Comparison of ENCODE assay signal across 8 mouse cellular contexts in the genomic region with DNA sequence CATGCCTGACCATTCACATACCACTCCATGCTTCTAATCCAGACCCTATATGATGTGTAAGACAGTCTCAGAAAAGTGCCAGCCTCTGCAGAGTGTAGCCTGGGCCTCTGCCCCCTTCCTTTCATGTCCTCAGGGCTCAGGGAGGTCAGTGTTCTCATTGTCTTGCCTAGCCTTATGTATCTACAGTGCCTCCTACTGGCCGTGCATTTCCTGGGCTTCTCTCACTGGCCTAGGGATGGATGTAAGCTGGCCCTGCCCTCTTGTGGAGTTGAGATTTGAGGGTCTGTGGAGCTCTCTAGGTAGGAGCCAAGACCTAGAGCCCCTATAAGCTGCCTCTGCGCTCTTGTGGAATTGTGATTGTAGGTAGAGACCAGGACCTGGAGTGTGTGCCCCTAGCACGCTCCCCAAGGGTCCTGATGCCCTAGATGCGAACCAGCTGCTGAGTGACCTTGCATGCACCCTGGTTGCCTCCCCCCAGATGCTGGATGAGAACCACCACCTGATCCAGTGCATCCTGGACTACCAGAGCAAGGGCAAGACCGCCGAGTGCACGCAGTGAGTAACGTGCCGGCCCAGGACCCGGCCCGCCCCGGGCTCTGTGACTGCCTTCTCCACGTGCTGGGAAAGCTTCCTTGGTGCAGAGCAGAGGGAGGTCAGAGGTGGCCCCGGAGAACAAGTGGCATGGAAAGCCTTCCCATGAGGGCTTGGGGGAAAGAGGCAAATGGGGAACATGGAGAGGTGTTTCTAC. TPM values are rescaled to one million over a fixed set of nuclear protein-coding genes. Genes with fewer than 3 reads are reported as not detected.
DNase-seq lines count a peak whose midpoint lies in the region; TF ChIP-seq lines count a peak whose summit lies in the region.

No protein-coding gene starts in this region.

- 92% methylated on average over 14 of the region's 14 CpGs for WGBS in heart, adult 2 months
- WGBS in thymus, adult 2 months = 95% methylated on average over 14 of the region's 14 CpGs

- H3K4me1 ChIP-seq in heart, adult 2 months (ENCODE audit: control insufficient read depth, insufficient read depth, low read length) = no peaks in the 10 kb centered on the region
- peaks cover 3% of the 10 kb centered on the region for H3K4me1 ChIP-seq in thymus, adult 2 months (replicated peaks; ENCODE audit: control insufficient read depth, insufficient read depth, low read length)

- no peak overlapping the region for H3K27ac ChIP-seq in heart, adult 2 months
- H3K27ac ChIP-seq in thymus, adult 2 months (ENCODE audit: control insufficient read depth, insufficient read depth, low read length) = no peak overlapping the region

- H3K79me2 ChIP-seq in heart, adult 2 months (replicated peaks; ENCODE audit: control insufficient read depth, insufficient read depth, low read length) = 0 out of 2 replicates have a peak, but pooled peaks cover 2% of the 10 kb centered on the region

- H3K27me3 ChIP-seq in heart, adult 2 months (ENCODE audit: control insufficient read depth, insufficient read depth, low read length) = no peaks in the 10 kb centered on the region
- no peaks in the 10 kb centered on the region for H3K27me3 ChIP-seq in thymus, adult 2 months (ENCODE audit: control insufficient read depth, insufficient read depth, low read length)

- no peak overlapping the region for H3K4me3 ChIP-seq in heart, adult 2 months
- no peak overlapping the region for H3K4me3 ChIP-seq in thymus, adult 2 months (ENCODE audit: control insufficient read depth, insufficient read depth, low read length)

- TF ChIP-seq POLR2A in heart, adult 2 months (IDR thresholded peaks at IDR 0.05; ENCODE audit: insufficient read depth, low read depth, low read length) = no peak
- no peak for TF ChIP-seq POLR2A in thymus, adult 2 months (IDR thresholded peaks at IDR 0.05; ENCODE audit: control insufficient read depth, extremely low read depth, insufficient read depth, low read length, poor library complexity)

- peak; percentile 57 for TF ChIP-seq CTCF in heart, adult 2 months (IDR thresholded peaks at IDR 0.05)
- no peak for TF ChIP-seq CTCF in thymus, adult 2 months (IDR thresholded peaks at IDR 0.05; ENCODE audit: borderline replicate concordance, control insufficient read depth, extremely low read depth, insufficient read depth, low read length, poor library complexity)

- no peak for TF ChIP-seq EP300 in heart, adult 2 months (IDR thresholded peaks at IDR 0.05; ENCODE audit: insufficient read depth, low read depth, low read length)

- DNase-seq in heart, adult 2 months = no peak
- DNase-seq in heart, adult 8-10 months (ENCODE audit: low spot score) = no peak
- DNase-seq in thymus, adult 2 months = peak; percentile 39
- DNase-seq in thymus, adult 18-20 months = no peak
- DNase-seq in induced T-regulatory cell, adult 2 months (ENCODE audit: low read depth) = peak; percentile 63
- DNase-seq in thymus, postnatal 0 days (ENCODE audit: low spot score) = peak; percentile 46
- DNase-seq in urinary bladder, postnatal 14 days (ENCODE audit: low spot score) = no peak
- no peak for DNase-seq in cerebellum, adult 11 months

- H3K9ac ChIP-seq in heart, adult 2 months (ENCODE audit: low read depth, low read length) = no peak overlapping the region

- intact Hi-C loops in heart, adult 2 months (cut with DNase I) = loop anchor here (1.0 kb wide), 1 partner anchor 135 kb away; no protein-coding TSS in a partner anchor

- H3K36me3 ChIP-seq in heart, adult 2 months (ENCODE audit: control insufficient read depth, insufficient read depth, low read length) = no peaks in the 10 kb centered on the region
- H3K36me3 ChIP-seq in thymus, adult 2 months (ENCODE audit: control insufficient read depth, insufficient read depth, low read length) = peaks cover 8% of the 10 kb centered on the region

RNA-seq across cellular contexts. Expression of a gene that starts 9.9 kb away (rescaled TPM):
- 1 to 10 TPM; 1.9 to 2.0 TPM for total RNA-seq in heart, adult 2 months (2021)
- polyA plus RNA-seq in heart, adult 2 months (2012; rRNA removed) = 3.8 and 5.2 TPM in 2 replicates
- 1 to 10 TPM; 1.6 to 3.1 (median 2.4) TPM for total RNA-seq in heart, adult 8-10 months (2022)
- 15.9 and 16.2 TPM in 2 replicates for polyA plus RNA-seq in thymus, adult 2 months (2012; rRNA removed)
- polyA plus RNA-seq in thymus, postnatal 0 days (2015; fragmentation: Nextera tagmentation; extraction: Ambion mirVana) = 2.6 and 2.9 TPM in 2 replicates

RNA-seq across cellular contexts. Expression of a gene that starts 9.9 kb away (rescaled TPM):
- 100 to 1,000 TPM; 140 to 162 TPM for total RNA-seq in heart, adult 2 months (2021)
- polyA plus RNA-seq in heart, adult 2 months (2012; rRNA removed) = 134 and 139 TPM in 2 replicates
- 100 to 1,000 TPM; 140 to 162 (median 155) TPM for total RNA-seq in heart, adult 8-10 months (2022)
- polyA plus RNA-seq in thymus, adult 2 months (2012; rRNA removed) = 205 and 250 TPM in 2 replicates
- 747 and 765 TPM in 2 replicates for polyA plus RNA-seq in thymus, postnatal 0 days (2015; fragmentation: Nextera tagmentation; extraction: Ambion mirVana)

RNA-seq across cellular contexts. Expression of a gene that starts 18.2 kb away (rescaled TPM):
- 10 to 100 TPM; 27.1 to 30.8 TPM for total RNA-seq in heart, adult 2 months (2021)
- 23.2 and 32.0 TPM in 2 replicates for polyA plus RNA-seq in heart, adult 2 months (2012; rRNA removed)
- 10 to 100 TPM; 29.1 to 34.0 (median 30.1) TPM for total RNA-seq in heart, adult 8-10 months (2022)
- 25.1 and 31.3 TPM in 2 replicates for polyA plus RNA-seq in thymus, adult 2 months (2012; rRNA removed)
- polyA plus RNA-seq in thymus, postnatal 0 days (2015; fragmentation: Nextera tagmentation; extraction: Ambion mirVana) = 25.6 and 25.9 TPM in 2 replicates

RNA-seq across cellular contexts. Expression of a gene that starts 27.4 kb away (rescaled TPM):
- total RNA-seq in heart, adult 2 months (2021) = 10 to 100 TPM; 60.1 to 71.4 TPM
- polyA plus RNA-seq in heart, adult 2 months (2012; rRNA removed) = 41.2 and 47.6 TPM in 2 replicates
- total RNA-seq in heart, adult 8-10 months (2022) = 10 to 100 TPM; 63.9 to 69.4 (median 67.0) TPM
- 45.3 and 49.5 TPM in 2 replicates for polyA plus RNA-seq in thymus, adult 2 months (2012; rRNA removed)
- polyA plus RNA-seq in thymus, postnatal 0 days (2015; fragmentation: Nextera tagmentation; extraction: Ambion mirVana) = 10.0 and 10.7 TPM in 2 replicates

RNA-seq across cellular contexts. Expression of a gene that starts 52.1 kb away (rescaled TPM):
- under 1 TPM in 1 of 2 experiments, not detected in 1; 0.21 TPM for total RNA-seq in heart, adult 2 months (2021)
- polyA plus RNA-seq in heart, adult 2 months (2012; rRNA removed) = 0.06 TPM in 1 of 2 replicates, not detected in the other
- total RNA-seq in heart, adult 8-10 months (2022) = under 1 TPM in 1 of 4 experiments, not detected in 3; 0.22 TPM
- polyA plus RNA-seq in thymus, adult 2 months (2012; rRNA removed) = 4.1 and 4.4 TPM in 2 replicates
- 0.46 and 0.49 TPM in 2 replicates for polyA plus RNA-seq in thymus, postnatal 0 days (2015; fragmentation: Nextera tagmentation; extraction: Ambion mirVana)

Comparison
In these comparisons a context has a peak if more than half of its experiments do, and no peak if none do; other contexts are left out.
1. DNase-seq: peak in thymus, adult 2 months (single experiment), induced T-regulatory cell, adult 2 months (single experiment) and thymus, postnatal 0 days (single experiment); none in heart, adult 2 months (0 of 2), heart, adult 8-10 months (single experiment), thymus, adult 18-20 months (0 of 2), urinary bladder, postnatal 14 days (single experiment) and cerebellum, adult 11 months (single experiment).